Mouse (Mus musculus) retina, adult 2 months (tissue): ENCODE measurements around the gene Fam78a.
A peak's percentile ranks its signal among the peaks of the same experiment; 100 is the strongest.
"Not testable (repeated sequence)": the region's sequence is repeated elsewhere in the genome, so short reads cannot be mapped to it uniquely, and the experiment has no call there.

ENCODE experiments used
- DNase-seq: peaks from one replicate; pipeline ENCODE4 v3.0.0-alpha.2; 2012; ENCODE audit warnings: low read depth, low spot score

Gene Fam78a

DNA sequence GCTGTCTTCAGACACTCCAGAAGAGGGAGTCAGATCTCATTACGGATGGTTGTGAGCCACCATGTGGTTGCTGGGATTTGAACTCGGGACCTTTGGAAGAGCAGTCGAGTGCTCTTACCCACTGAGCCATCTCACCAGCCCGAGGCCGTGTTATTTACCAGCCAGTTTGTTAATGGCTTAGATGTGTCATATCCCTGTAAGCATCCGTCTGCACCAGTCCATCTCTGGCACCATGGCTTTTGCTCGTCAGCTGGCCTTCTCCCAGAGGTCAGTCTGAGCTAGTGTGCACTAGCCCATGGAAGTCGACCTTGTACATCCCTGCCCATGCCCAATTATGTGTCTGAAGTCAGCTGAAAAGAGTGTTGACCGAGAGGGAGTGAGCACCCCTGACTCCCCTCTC is 44.0 kb downstream of the Fam78a start:
- not testable (repeated sequence) for DNase-seq

DNA sequence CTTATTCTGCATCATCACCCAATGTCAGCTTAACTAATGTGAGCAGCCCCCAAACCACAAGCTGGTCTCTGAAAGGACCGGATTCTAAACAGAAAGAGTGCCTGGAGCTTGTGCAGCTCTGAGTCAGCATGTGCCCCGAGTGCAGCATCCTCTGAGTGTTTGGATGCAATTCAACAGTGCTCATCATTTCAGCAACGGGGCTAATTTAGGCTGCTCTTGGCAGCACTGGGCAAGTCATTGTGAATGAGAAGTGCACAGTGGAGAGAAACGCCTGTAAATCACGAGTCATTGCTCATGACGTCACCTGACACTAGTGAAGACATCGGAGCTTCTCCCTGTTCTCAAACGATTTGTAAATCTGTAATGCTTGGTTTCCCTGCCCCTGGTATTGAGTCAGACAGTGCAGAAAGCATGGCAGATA is 46.0 kb downstream of the Fam78a start:
- DNase-seq, result no peak

DNA sequence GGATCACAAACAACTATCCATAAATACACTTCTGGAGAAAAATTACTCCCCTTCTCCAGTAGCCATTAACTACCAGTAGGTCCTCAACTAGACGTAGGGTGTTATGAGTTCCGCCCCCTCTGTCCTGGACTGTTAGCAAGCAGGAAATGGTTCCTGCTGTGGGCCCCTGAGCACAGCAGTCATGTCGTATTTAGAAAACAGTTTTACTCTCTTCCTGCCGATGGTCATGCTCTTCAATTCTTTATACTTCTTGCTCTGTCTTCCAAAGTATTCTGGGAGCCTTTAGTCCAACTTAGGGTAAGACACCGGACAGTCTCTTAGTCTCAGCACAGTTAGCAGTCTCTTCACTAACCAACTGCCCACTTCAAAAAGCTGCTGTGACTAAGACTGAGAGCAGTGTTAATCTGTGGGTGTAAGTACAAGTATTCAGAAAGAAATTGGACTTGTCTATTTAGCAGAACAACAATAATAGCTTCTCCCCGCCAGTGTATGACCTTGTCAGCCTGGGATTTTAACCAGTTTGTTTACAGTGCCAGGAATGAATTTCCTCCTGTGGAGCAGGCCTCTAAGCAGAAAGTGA is 47.3 kb downstream of the Fam78a start:
- no peak for DNase-seq

GRCm38 (mm10) chr2:32034206-32034605 is 50.5 kb downstream of the Fam78a start:
- DNase-seq, result no peak

DNA sequence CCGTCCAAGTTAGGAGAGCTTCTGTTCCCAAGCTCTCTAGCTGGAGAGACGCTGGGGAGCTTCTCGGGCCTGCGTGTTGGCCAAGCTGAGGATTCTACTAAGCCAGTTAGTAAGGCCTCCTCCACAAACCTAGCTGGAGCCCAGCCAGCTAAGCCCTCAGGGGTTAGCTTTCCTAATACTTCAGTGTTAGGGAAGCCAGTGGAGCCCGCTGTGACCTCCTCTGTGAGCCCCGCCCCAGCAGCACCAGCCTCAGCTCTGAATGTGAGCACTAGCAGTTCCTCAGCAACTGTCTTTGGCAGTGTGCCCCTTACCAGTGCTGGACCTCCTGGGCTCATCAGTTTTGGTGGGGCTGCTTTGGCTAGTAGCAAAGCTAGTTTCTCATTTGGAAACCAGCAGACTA is 51.2 kb downstream of the Fam78a start:
- DNase-seq, result peak; percentile 29

DNA sequence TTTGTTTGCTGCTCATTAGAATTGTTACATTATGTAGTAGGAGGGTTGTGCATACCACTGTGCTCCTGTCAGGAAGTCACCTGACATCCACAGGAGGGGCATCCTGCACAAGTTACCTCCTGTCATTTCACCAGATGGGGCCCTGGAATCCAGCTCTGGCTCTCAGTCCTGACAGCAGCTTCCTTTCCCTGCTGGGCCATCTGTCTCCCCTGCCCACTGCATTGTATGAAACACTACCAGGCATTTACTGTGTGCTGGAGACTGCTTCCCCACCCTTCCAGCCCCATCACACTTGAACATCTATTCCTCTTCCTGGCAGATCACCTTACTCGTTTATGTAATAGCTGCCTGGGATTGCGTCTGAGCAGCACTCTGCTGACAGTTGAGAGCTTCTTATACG is 55.0 kb downstream of the Fam78a start:
- no peak for DNase-seq

DNA sequence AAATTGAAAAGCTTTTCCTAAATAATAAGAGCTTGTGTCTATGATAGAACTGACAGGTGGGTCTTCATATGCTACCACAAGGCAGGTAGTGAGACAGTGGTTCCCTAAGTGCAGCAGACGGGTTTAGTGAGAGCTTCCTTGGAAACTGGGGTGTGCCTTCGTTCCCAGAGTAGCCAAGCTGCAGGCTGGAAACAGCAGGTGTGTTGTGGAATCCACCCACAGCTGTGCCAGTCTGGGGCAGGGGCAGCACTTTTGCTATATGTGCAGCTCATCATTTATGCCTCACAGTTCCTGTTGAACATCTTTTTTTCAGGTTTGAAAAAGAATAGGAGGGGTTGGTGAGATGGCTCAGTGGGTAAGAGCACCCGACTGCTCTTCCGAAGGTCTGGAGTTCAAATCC is 60.3 kb downstream of the Fam78a start:
- DNase-seq, result no peak

DNA sequence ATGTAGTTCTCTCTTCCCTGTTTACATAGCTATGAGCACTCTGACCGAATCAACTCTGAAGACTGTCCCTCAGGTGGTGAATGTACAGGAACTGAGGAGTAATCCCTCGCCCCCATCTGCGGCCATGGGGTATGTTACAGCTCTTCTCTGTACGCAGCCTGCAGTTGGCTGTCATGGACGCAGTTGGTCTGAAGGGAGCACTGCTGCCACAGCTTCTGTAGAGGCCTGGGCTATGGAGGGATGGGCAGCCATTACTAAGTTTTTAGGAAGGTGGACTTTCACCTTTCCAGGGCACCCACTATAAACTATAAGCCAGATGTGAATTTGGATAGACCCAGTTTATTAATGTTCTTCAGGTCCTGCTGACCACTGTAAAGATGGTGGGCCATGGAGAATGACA is 64.4 kb downstream of the Fam78a start:
- no peak for DNase-seq

GRCm38 (mm10) chr2:32019704-32020103 is 65.0 kb downstream of the Fam78a start:
- no peak for DNase-seq

DNA sequence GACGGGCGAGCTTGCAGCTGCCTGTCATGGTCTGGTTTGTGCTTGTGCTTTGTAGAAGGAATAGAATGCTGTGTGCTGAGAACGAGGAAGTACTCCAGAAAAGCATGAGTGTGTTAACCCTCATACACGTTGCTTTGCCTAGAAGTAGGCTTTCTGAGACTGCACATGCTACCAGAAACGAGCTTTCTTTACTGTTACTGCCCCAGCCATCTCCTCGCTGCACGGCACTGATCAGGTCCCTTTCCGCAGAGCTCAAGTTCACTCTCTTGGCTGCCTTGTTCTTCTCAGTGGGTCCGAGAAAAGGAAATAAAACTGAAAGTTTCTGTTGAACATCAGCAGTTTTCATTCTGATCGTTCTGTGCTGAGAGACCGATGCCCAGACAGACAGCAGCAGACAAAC is 75.9 kb downstream of the Fam78a start:
- DNase-seq, result no peak

DNA sequence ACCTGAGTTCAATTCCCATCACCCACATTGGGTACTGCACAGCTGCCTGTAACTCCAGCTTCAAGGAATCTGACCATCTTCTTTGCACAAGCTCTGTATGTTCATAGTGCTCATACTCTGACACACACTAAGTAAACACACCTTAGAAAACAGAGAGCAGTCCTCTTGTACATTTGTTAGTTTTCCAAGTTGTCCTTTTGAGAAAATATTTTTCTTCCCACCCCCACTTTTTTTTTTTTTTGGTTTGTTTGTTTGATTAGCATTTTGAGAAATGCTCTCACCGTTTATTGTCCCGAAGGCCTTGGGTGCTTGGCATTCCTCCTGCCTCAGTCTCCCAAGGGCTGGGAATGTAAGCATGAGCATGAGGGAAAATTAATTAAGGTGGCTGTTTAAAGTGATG is 76.3 kb downstream of the Fam78a start:
- DNase-seq, result no peak
